Mouse (Mus musculus) lung, adult 10 weeks (tissue): Measurements from ENCODE around the gene Sox21. TPM values are rescaled to one million over a fixed set of nuclear protein-coding genes. Genes with fewer than 3 reads are reported as not detected.

Source experiments
- polyA plus RNA-seq: library from polyadenylated mRNA; stranded (reverse); fragments of 350-450 nt; fragmentation: Illumina TruSeq; extraction: RNeasy Lipid Tissue Mini Kit (QIAGEN cat#74804); gene quantifications from one replicate; pipeline ENCODE4 v1.2.3, GENCODE M21; 2014; ENCODE audit warnings: low read depth, low replicate concordance; ENCODE audit not compliant: insufficient read depth

The Sox21 gene
- 0.40 TPM for polyA plus RNA-seq

DNA sequence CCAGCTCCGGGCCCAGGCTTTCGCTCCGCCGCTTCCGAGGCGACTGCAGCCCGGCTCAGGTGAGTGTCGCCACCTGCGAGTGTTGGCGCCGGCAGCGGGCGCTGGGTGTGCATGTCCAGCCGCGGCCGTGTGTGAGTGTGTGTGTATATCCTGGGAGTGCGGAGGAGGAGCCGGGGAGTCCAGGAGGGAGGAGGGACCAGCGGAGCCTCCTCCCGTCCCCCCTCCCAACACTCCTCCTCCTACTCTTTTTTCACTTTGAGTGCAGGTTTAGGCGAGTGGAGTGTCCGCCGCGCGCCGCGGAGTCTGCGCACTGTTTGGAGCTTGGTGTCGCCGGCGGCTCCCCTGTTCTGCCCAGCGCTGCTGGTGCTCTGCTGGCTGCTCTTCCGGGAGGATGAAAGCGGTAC, at the start of gene Sox21:
Gene Sox21 (minus strand): TSS at position 145 of the 404 bp plus-strand sequence.

GRCm38 (mm10) chr14:118266660-118267059, 29.8 kb upstream of the Sox21 start, which contains the start of gene Gm9376:
Gene Gm9376, plus strand, starts transcription at chr14:118266960.

Other genes starting within 250 kb of the Sox21 start
- not detected for gene Dct, start 184.8 kb downstream of the Sox21 start, polyA plus RNA-seq
- 13.8 TPM for gene Tgds, start 104.3 kb downstream of the Sox21 start, polyA plus RNA-seq
- gene Gpr180, start 99.9 kb downstream of the Sox21 start, polyA plus RNA-seq = 17.2 TPM
- gene Gm9376, start 29.9 kb upstream of the Sox21 start, polyA plus RNA-seq = not detected